Mouse (Mus musculus) megakaryocyte, embryonic 14.5 days (primary cell): Measurements from ENCODE around the gene 4921524J17Rik.

ENCODE experiments used
- FLI1 ChIP-seq: IDR thresholded peaks from 2 replicates; pipeline ENCODE4 v1.6.1; 2012; ENCODE audit warnings: low read length, inconsistent platforms, mixed read lengths
- GATA1 ChIP-seq: IDR thresholded peaks from 3 replicates; pipeline ENCODE4 v1.6.1; 2012; ENCODE audit warnings: mixed read lengths, low read length, inconsistent platforms, borderline replicate concordance

- TF ChIP-seq FLI1 (no peak), GATA1 (no peak)
These were observed 11.5 kb upstream of the 4921524J17Rik start for GRCm38 (mm10) chr8:85444092-85444491.
